Mouse (Mus musculus) liver, embryonic 14.5 days (tissue): ENCODE measurements around the gene Bmpr1b.

Source experiments
- CTCF ChIP-seq: IDR thresholded peaks from 2 replicates; pipeline ENCODE4 v1.5.1; 2016; ENCODE audit warnings: antibody characterized with exemption, low read depth, control low read depth
- EP300 ChIP-seq: IDR thresholded peaks from 2 replicates; pipeline ENCODE4 v1.6.1; 2016; ENCODE audit warnings: antibody characterized with exemption, low read depth

GRCm38 (mm10) chr3:141818615-141819312 is 350.5 kb downstream of the Bmpr1b start:
- TF ChIP-seq CTCF: no peak
- TF ChIP-seq EP300: no peak
